Mouse (Mus musculus): ENCODE data around the gene Dcaf1. TPM values are rescaled to one million over a fixed set of nuclear protein-coding genes. Genes with fewer than 3 reads are reported as not detected.
A peak's percentile ranks its signal among the peaks of the same experiment; 100 is the strongest.

Dcaf1 gene
- polyA plus RNA-seq, 1 experiment from 2014 or later = 4.3 TPM

- H3K27ac ChIP-seq (replicated peaks) = no peak overlapping the region
- H3K9me3 ChIP-seq (ENCODE audit: control insufficient read depth, low read length) = no peaks in the 10 kb centered on the region
- TF ChIP-seq EP300 (optimal IDR thresholded peaks at IDR 0.05) (no peak), CTCF (IDR thresholded peaks at IDR 0.05; ENCODE audit: low read depth) (no peak)
- H3K27me3 ChIP-seq (ENCODE audit: control insufficient read depth, insufficient read depth, low read length) = no peaks in the 10 kb centered on the region
- no peaks in the 10 kb centered on the region for H3K36me3 ChIP-seq (ENCODE audit: control insufficient read depth, insufficient read depth, low read length)
- H3K9ac ChIP-seq (ENCODE audit: low read length) = no peak overlapping the region
- H3K4me1 ChIP-seq (replicated peaks; ENCODE audit: control insufficient read depth, insufficient read depth) = no peaks in the 10 kb centered on the region
- ATAC-seq (ENCODE audit: low FRiP score, low TSS enrichment) = no peak
- WGBS = 66% methylated on average over 3 of the region's 3 CpGs
- no peak for DNase-seq (ENCODE audit: low spot score)
- no peak overlapping the region for H3K4me3 ChIP-seq (ENCODE audit: low read depth, low read length)
- no peak overlapping the region for H3K4me2 ChIP-seq (replicated peaks; ENCODE audit: low read depth)
These were observed 36.5 kb upstream of the Dcaf1 start for GRCm38 (mm10) chr9:106785206-106785605.

- peak; percentile 22 for DNase-seq (ENCODE audit: low spot score)
- H3K27me3 ChIP-seq (ENCODE audit: control insufficient read depth, insufficient read depth, low read length) = no peaks in the 10 kb centered on the region
- H3K36me3 ChIP-seq (ENCODE audit: control insufficient read depth, insufficient read depth, low read length) = no peaks in the 10 kb centered on the region
- peak overlapping the region; percentile 99 for H3K4me3 ChIP-seq (ENCODE audit: low read depth, low read length)
- no peak for ATAC-seq (ENCODE audit: low FRiP score, low TSS enrichment)
- H3K9ac ChIP-seq (ENCODE audit: low read length) = peak overlapping the region; percentile 99
- TF ChIP-seq CTCF (IDR thresholded peaks at IDR 0.05; ENCODE audit: low read depth) (no peak), EP300 (optimal IDR thresholded peaks at IDR 0.05) (no peak)
- H3K9me3 ChIP-seq (ENCODE audit: control insufficient read depth, low read length) = no peaks in the 10 kb centered on the region
- H3K4me1 ChIP-seq (replicated peaks; ENCODE audit: control insufficient read depth, insufficient read depth) = no peaks in the 10 kb centered on the region
- peak overlapping the region; percentile 75 for H3K4me2 ChIP-seq (replicated peaks; ENCODE audit: low read depth)
- H3K27ac ChIP-seq (replicated peaks) = peak overlapping the region; percentile 92
- WGBS = 5% methylated on average over 23 of the region's 23 CpGs
These were observed 33.5 kb upstream of the Dcaf1 start for GRCm38 (mm10) chr9:106787979-106788811.

- H3K27me3 ChIP-seq (ENCODE audit: control insufficient read depth, insufficient read depth, low read length) = no peaks in the 10 kb centered on the region
- peak within 1 kb of the TSS; percentile 75 for H3K4me2 ChIP-seq (replicated peaks; ENCODE audit: low read depth)
- H3K27ac ChIP-seq (replicated peaks) = peak within 1 kb of the TSS; percentile 92
- DNase-seq (ENCODE audit: low spot score) (peak; percentile 91), ATAC-seq (ENCODE audit: low FRiP score, low TSS enrichment) (peak; percentile 93)
- H3K4me1 ChIP-seq (replicated peaks; ENCODE audit: control insufficient read depth, insufficient read depth) = no peaks in the 10 kb centered on the region
- no peaks in the 10 kb centered on the region for H3K36me3 ChIP-seq (ENCODE audit: control insufficient read depth, insufficient read depth, low read length)
- peak within 1 kb of the TSS; percentile 99 for H3K4me3 ChIP-seq (ENCODE audit: low read depth, low read length)
- H3K9me3 ChIP-seq (ENCODE audit: control insufficient read depth, low read length) = no peaks in the 10 kb centered on the region
- TF ChIP-seq CTCF (IDR thresholded peaks at IDR 0.05; ENCODE audit: low read depth) = peak; percentile 38; the same call in 1 of the 2 replicates
- no peak for TF ChIP-seq EP300 (optimal IDR thresholded peaks at IDR 0.05)
- WGBS = 0% methylated on average over 46 of the region's 49 CpGs
- peak within 1 kb of the TSS; percentile 99 for H3K9ac ChIP-seq (ENCODE audit: low read length)
These were observed 32.8 kb upstream of the Dcaf1 start, which contains the start of gene Rad54l2 for GRCm38 (mm10) chr9:106788812-106789321. TSS of gene Rad54l2 (minus strand) at chr9:106789194.

GRCm38 (mm10) chr9:106789363-106789762 is 32.3 kb upstream of the Dcaf1 start:
- 6% methylated on average over 10 of the region's 10 CpGs for WGBS
- peak overlapping the region; percentile 99 for H3K4me3 ChIP-seq (ENCODE audit: low read depth, low read length)
- peak overlapping the region; percentile 75 for H3K4me2 ChIP-seq (replicated peaks; ENCODE audit: low read depth)
- no peaks in the 10 kb centered on the region for H3K9me3 ChIP-seq (ENCODE audit: control insufficient read depth, low read length)
- TF ChIP-seq CTCF (IDR thresholded peaks at IDR 0.05; ENCODE audit: low read depth) = no peak
- no peak overlapping the region for H3K27ac ChIP-seq (replicated peaks)
- no peaks in the 10 kb centered on the region for H3K27me3 ChIP-seq (ENCODE audit: control insufficient read depth, insufficient read depth, low read length)
- DNase-seq (ENCODE audit: low spot score) (peak; percentile 18), ATAC-seq (ENCODE audit: low FRiP score, low TSS enrichment) (no peak)
- peak overlapping the region; percentile 99 for H3K9ac ChIP-seq (ENCODE audit: low read length)
- no peaks in the 10 kb centered on the region for H3K4me1 ChIP-seq (replicated peaks; ENCODE audit: control insufficient read depth, insufficient read depth)
- H3K36me3 ChIP-seq (ENCODE audit: control insufficient read depth, insufficient read depth, low read length) = no peaks in the 10 kb centered on the region

- peak; percentile 26 for DNase-seq (ENCODE audit: low spot score)
- Histone ChIP-seq H3K9me3 (ENCODE audit: control insufficient read depth, low read length) (no peaks in the 10 kb centered on the region), H3K9ac (ENCODE audit: low read length) (no peak overlapping the region), H3K36me3 (ENCODE audit: control insufficient read depth, insufficient read depth, low read length) (no peaks in the 10 kb centered on the region), H3K4me1 (replicated peaks; ENCODE audit: control insufficient read depth, insufficient read depth) (no peaks in the 10 kb centered on the region), H3K27ac (replicated peaks) (no peak overlapping the region), H3K27me3 (ENCODE audit: control insufficient read depth, insufficient read depth, low read length) (no peaks in the 10 kb centered on the region), H3K4me2 (replicated peaks; ENCODE audit: low read depth) (no peak overlapping the region), H3K4me3 (ENCODE audit: low read depth, low read length) (no peak overlapping the region)
- TF ChIP-seq CTCF (IDR thresholded peaks at IDR 0.05; ENCODE audit: low read depth) (no peak), EP300 (optimal IDR thresholded peaks at IDR 0.05) (no peak)
- ATAC-seq (ENCODE audit: low FRiP score, low TSS enrichment) = no peak
- WGBS = 59% methylated on average over 6 of the region's 6 CpGs
These were observed 30.8 kb upstream of the Dcaf1 start for GRCm38 (mm10) chr9:106790831-106791230.

- WGBS = 79% methylated on average over 4 of the region's 4 CpGs
- H3K9ac ChIP-seq (ENCODE audit: low read length) = no peak overlapping the region
- no peak for TF ChIP-seq EP300 (optimal IDR thresholded peaks at IDR 0.05)
- TF ChIP-seq CTCF (IDR thresholded peaks at IDR 0.05; ENCODE audit: low read depth) = no peak
- no peaks in the 10 kb centered on the region for H3K36me3 ChIP-seq (ENCODE audit: control insufficient read depth, insufficient read depth, low read length)
- H3K9me3 ChIP-seq (ENCODE audit: control insufficient read depth, low read length) = no peaks in the 10 kb centered on the region
- H3K27ac ChIP-seq (replicated peaks) = no peak overlapping the region
- ATAC-seq (ENCODE audit: low FRiP score, low TSS enrichment) (no peak), DNase-seq (ENCODE audit: low spot score) (no peak)
- H3K4me2 ChIP-seq (replicated peaks; ENCODE audit: low read depth) = no peak overlapping the region
- no peak overlapping the region for H3K4me3 ChIP-seq (ENCODE audit: low read depth, low read length)
- H3K4me1 ChIP-seq (replicated peaks; ENCODE audit: control insufficient read depth, insufficient read depth) = no peaks in the 10 kb centered on the region
- H3K27me3 ChIP-seq (ENCODE audit: control insufficient read depth, insufficient read depth, low read length) = no peaks in the 10 kb centered on the region
These were observed 15.2 kb upstream of the Dcaf1 start for GRCm38 (mm10) chr9:106806503-106806902.
